Mouse (Mus musculus) G1E (cell line): ENCODE results near the gene Slc16a1.

Experiments used
- CTCF ChIP-seq: IDR thresholded peaks from 2 replicates; pipeline ENCODE4 v1.5.1; 2012; ENCODE audit warnings: low read depth, low read length, inconsistent platforms, mixed read lengths
- GATA1 ChIP-seq: IDR thresholded peaks from 2 replicates; pipeline ENCODE4 v1.6.1; 2012; ENCODE audit warnings: borderline replicate concordance, low read length, inconsistent platforms, mixed read lengths
- GATA2 ChIP-seq: IDR thresholded peaks from 2 replicates; pipeline ENCODE4 v1.6.1; 2012; ENCODE audit warnings: low read depth, low read length, inconsistent platforms, borderline replicate concordance

GRCm38 (mm10) chr3:104639749-104640368 lies 1.4 kb downstream of the Slc16a1 start:
- TF ChIP-seq CTCF (no peak), GATA2 (no peak), GATA1 (no peak)
